Mouse (Mus musculus) hindbrain, embryonic 16.5 days (tissue): ENCODE data around the gene Rce1. TPM values are rescaled to one million over a fixed set of nuclear protein-coding genes. Genes with fewer than 3 reads are reported as not detected.
A peak's percentile ranks its signal among the peaks of the same experiment; 100 is the strongest.

ENCODE experiments used
- ATAC-seq: fragments of 200-750 bp; cut with Nextera tagmentation; 2 replicates; pipeline ENCODE4 v1.8.0; 2017; ENCODE audit warnings: moderate TSS enrichment, moderate library complexity
- H3K27ac ChIP-seq: fragments of 300-500 bp; sonication (generic); 2 replicates; pipeline ENCODE4 v1.5.1; 2014; ENCODE audit warnings: low read depth, mild to moderate bottlenecking, control low read depth, low read length, moderate library complexity
- H3K27me3 ChIP-seq: fragments of 300-500 bp; sonication (generic); replicated peaks from 2 replicates; pipeline ENCODE4 v1.6.1; 2014; ENCODE audit warnings: low read length; ENCODE audit not compliant: control insufficient read depth, insufficient read depth
- H3K36me3 ChIP-seq: fragments of 300-500 bp; sonication (generic); 2 replicates; pipeline ENCODE4 v1.6.1; 2014; ENCODE audit warnings: mild to moderate bottlenecking, low read length, moderate library complexity, mixed read lengths; ENCODE audit not compliant: control insufficient read depth, insufficient read depth
- H3K4me1 ChIP-seq: fragments of 300-500 bp; sonication (generic); 2 replicates; pipeline ENCODE4 v1.6.1; 2014; ENCODE audit warnings: low read depth, low read length; ENCODE audit not compliant: control insufficient read depth, insufficient read depth
- H3K4me2 ChIP-seq: fragments of 300-500 bp; sonication (generic); 2 replicates; pipeline ENCODE4 v1.6.1; 2014; ENCODE audit warnings: mild to moderate bottlenecking, low read length, control low read depth, moderate library complexity
- H3K4me3 ChIP-seq: fragments of 300-500 bp; sonication (generic); 2 replicates; pipeline ENCODE4 v1.5.1; 2014; ENCODE audit warnings: mild to moderate bottlenecking, low read length, control low read depth, moderate library complexity
- H3K9ac ChIP-seq: fragments of 300-500 bp; sonication (generic); 2 replicates; pipeline ENCODE4 v1.6.1; 2014; ENCODE audit warnings: low read depth, mild to moderate bottlenecking, control low read depth, low read length, moderate library complexity
- H3K9me3 ChIP-seq: fragments of 300-500 bp; sonication (generic); 2 replicates; pipeline ENCODE4 v1.6.1; 2014; ENCODE audit warnings: mild to moderate bottlenecking, low read length, moderate library complexity; ENCODE audit not compliant: control insufficient read depth
- WGBS: fragments of 180-500 bp; shearing (Covaris S2); extraction: QIAGEN DNeasy Blood & Tissue Kit; methylation state at CpG from one replicate; pipeline ENCODE4 v1.1.7; 2014; 5-methylcytosine and 5-hydroxymethylcytosine counted together
- polyA plus RNA-seq: library from polyadenylated mRNA; unstranded; fragments of >200 nt; fragmentation: Nextera tagmentation; extraction: Ambion mirVana; gene quantifications from 2 replicates; pipeline ENCODE4 v1.2.1, GENCODE M21; 2015

The Rce1 gene
- 51.8 and 54.8 TPM in 2 replicates for polyA plus RNA-seq

DNA sequence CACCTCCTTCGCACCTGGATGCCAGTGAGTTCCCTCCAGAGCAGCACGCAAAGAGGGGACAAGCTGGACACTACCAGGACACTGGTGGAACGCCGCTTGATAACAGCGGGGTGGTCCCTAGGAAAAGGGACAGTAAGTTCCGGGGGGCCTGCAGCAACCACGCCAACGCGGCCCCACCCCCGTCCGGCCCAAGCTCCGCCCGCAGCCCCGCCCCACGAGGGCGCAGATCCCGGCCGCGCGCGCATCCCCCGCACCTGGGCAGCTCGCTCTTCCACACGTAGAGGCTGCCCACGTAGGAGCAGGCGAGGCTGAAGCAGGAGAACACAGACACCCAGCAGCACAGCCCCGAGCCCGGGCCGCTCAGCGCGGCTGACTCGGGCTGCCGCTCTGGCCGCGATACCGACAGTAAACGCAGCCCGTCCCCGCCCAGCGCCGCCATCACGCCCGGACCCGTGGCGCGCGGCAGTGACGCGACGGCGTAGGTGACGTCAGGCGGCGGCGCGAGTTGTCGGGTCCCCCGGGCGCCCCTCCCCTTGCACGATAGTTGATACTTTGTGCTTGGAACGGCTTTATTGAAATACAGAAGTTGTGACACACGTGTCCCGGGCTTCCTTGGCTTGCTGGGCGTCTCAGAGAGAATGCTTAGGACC is at the start of gene Rce1:
Gene Rce1, minus strand, starts transcription at position 463 of the 650 bp plus-strand sequence.
- H3K9ac ChIP-seq = peak within 1 kb of the TSS; percentile 91
- peak within 1 kb of the TSS; percentile 93 for H3K27ac ChIP-seq
- peak; percentile 92 for ATAC-seq
- no peaks in the 10 kb centered on the region for H3K9me3 ChIP-seq
- H3K36me3 ChIP-seq = peaks cover 19% of the 10 kb centered on the region
- under 1% methylated on average over 54 of the region's 64 CpGs for WGBS
- no peaks in the 10 kb centered on the region for H3K27me3 ChIP-seq
- peak within 1 kb of the TSS; percentile 80 for H3K4me3 ChIP-seq
- peak within 1 kb of the TSS; percentile 87 for H3K4me2 ChIP-seq
- H3K4me1 ChIP-seq = peaks cover 21% of the 10 kb centered on the region

DNA sequence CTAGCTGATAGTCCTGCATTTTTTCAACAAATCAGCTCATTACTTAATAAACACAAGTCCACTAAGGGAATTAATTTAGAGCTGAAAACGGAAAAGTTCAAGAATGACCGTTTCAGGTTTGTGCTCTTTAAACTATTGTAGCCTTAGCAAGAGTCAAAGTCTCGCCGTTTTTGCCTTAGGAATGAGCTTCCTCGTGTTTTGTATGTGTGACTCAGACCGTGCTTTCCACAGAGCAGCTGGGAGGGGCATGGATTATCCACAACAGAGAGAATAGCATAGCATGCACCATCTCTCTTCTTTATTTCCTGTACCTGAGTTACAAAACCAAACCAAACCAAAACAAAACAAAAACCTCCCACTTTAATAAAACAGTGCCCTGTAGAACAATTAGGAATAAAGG is 47.0 kb upstream of the Rce1 start:
- Histone ChIP-seq H3K27me3 (no peaks in the 10 kb centered on the region), H3K27ac (no peak overlapping the region), H3K36me3 (no peaks in the 10 kb centered on the region), H3K4me2 (no peak overlapping the region), H3K9me3 (no peaks in the 10 kb centered on the region), H3K4me1 (no peaks in the 10 kb centered on the region), H3K9ac (no peak overlapping the region), H3K4me3 (no peak overlapping the region)
- ATAC-seq = no peak
- 55% methylated on average over 6 of the region's 6 CpGs for WGBS

DNA sequence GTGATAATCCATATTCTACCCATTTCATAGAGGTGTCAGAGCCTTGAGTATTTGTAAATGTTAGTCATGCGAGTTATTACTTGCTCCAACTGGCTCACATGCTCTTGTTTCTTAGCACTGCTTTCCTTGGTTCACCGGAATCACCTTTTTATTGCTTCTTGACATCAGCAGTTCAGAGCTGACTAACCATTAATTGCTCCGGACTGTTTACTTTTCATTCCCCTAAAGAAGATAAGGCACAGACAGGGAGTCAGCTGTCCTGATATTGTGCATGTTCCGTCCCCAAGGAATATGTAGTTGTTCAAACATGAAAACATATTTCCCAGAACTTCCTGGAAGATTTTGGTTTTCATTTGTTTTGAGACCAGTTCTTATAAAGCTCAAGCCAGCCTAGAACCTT is 45.3 kb upstream of the Rce1 start:
- ATAC-seq = no peak
- no peak overlapping the region for H3K9ac ChIP-seq
- no peaks in the 10 kb centered on the region for H3K27me3 ChIP-seq
- no peaks in the 10 kb centered on the region for H3K36me3 ChIP-seq
- no peaks in the 10 kb centered on the region for H3K9me3 ChIP-seq
- no peak overlapping the region for H3K27ac ChIP-seq
- no peak overlapping the region for H3K4me2 ChIP-seq
- H3K4me1 ChIP-seq = no peaks in the 10 kb centered on the region
- WGBS = 85% methylated on average over 4 of the region's 4 CpGs
- no peak overlapping the region for H3K4me3 ChIP-seq

DNA sequence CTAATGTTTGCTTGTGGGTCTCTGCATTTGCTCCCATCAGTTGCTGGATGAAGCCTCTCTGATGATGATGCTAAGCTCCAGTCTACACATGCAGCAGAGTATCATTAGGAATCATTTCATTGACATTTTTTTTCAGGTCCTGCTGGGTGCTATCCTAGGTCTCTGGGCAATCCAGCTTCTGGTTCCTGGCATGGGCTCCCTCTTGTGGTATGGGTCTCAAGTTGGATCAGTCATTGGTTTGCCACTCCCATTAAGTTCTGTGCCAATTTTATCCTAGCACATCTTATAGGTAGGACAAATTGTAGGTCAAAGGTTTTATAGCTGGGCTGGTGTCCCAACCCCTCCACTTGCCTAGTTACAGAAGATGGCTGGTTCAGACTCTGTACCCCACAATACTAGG is 41.4 kb upstream of the Rce1 start:
- Histone ChIP-seq H3K36me3 (no peaks in the 10 kb centered on the region), H3K27me3 (no peaks in the 10 kb centered on the region), H3K27ac (no peak overlapping the region), H3K9ac (no peak overlapping the region), H3K4me1 (no peaks in the 10 kb centered on the region), H3K4me3 (no peak overlapping the region), H3K4me2 (no peak overlapping the region), H3K9me3 (no peaks in the 10 kb centered on the region)
- no peak for ATAC-seq

DNA sequence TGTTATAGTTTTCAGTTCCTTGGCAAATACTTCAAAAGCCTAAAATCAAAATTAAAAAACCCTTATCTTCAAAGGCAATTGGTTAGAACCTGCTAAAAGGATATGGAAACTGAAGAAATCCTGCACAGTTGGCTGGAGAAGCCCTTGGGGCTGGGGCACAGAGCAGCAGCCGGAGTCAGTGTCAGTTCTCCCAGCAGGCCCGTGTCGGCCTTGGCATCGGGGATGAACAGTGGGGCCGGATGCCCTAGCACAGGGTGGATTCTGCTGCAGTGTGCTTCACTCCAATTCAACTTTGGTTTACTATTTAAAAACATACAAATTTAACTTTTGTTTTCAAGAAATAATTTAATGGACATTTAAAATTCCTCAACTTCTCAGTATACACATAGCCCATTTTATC is 32.7 kb upstream of the Rce1 start:
- Histone ChIP-seq H3K4me1 (no peaks in the 10 kb centered on the region), H3K9ac (no peak overlapping the region), H3K36me3 (no peaks in the 10 kb centered on the region), H3K9me3 (no peaks in the 10 kb centered on the region), H3K4me3 (no peak overlapping the region), H3K4me2 (no peak overlapping the region), H3K27me3 (no peaks in the 10 kb centered on the region), H3K27ac (no peak overlapping the region)
- WGBS = 87% methylated on average over 5 of the region's 5 CpGs
- no peak for ATAC-seq

DNA sequence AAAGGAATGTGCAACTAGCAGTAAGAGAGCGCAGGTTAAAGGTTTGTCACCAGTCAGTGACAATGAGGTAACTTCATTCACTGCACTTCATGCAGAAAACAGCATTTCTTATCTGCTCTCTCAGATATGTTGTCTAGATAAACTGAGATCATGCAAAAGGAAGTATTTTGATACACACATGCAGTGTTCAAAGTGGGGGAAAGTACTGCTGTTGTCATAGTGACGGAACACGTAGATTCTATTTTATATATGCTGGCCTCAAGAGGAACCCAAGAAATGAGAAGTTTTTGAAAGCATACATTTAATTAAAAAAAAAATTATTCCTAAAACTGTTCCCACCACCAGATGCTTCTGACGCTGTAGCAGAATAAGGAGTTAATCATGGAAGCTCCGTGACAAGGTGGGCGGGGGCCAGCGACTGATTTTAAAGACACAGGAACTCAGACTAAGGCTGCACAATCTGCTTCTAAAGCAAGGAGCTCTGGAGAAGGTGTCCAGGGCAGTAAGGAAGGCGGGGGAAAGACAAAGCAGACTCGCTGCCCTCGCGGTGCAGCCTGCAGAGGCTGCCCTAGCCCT is 21.6 kb upstream of the Rce1 start:
- Histone ChIP-seq H3K36me3 (no peaks in the 10 kb centered on the region), H3K4me3 (no peak overlapping the region), H3K27me3 (no peaks in the 10 kb centered on the region), H3K27ac (no peak overlapping the region), H3K9ac (no peak overlapping the region), H3K4me1 (no peaks in the 10 kb centered on the region), H3K9me3 (no peaks in the 10 kb centered on the region), H3K4me2 (no peak overlapping the region)
- no peak for ATAC-seq
- 67% methylated on average over 11 of the region's 11 CpGs for WGBS

DNA sequence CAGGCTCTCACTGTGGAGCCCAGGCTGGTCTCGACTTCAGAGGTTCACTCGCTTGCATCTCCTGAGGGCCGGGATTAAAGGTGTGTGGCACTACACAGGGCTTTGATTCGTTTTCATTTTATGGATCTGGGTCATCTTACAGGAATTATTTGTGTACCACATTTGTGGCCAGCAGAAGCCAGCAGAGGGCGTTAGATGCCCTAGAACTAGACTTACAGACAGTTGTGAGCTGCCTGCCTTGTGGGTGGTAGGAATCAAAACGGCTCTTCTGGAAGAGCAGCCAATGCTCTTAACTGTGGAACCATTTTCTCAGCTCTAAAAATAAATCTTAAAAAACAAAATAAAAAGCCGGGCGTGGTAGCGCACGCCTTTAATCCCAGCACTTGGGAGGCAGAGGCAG is 18.8 kb upstream of the Rce1 start:
- Histone ChIP-seq H3K4me3 (no peak overlapping the region), H3K27ac (no peak overlapping the region), H3K9me3 (no peaks in the 10 kb centered on the region), H3K36me3 (no peaks in the 10 kb centered on the region), H3K4me1 (no peaks in the 10 kb centered on the region), H3K27me3 (no peaks in the 10 kb centered on the region), H3K9ac (no peak overlapping the region), H3K4me2 (no peak overlapping the region)
- ATAC-seq = no peak
- 43% methylated on average over 10 of the region's 10 CpGs for WGBS

DNA sequence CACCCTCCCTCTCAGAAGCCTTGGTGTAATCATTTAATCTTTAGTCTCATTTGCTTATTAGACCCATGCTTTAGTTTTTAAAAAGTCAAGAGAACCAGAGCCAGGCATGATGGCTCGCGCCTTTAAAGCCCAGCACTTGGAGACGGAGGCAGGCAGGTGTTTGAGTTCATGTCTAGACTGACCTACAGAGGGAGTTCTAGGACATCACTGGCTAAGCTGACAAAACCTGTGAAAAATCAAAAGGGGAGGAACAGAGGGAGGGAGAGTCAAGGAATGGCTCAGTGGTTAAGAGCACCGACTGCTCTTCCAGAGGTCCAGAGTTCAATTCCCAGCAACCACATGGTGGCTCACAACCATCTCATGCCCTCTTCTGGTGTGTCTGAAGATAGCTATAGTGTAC is 10.5 kb upstream of the Rce1 start:
- H3K36me3 ChIP-seq = no peaks in the 10 kb centered on the region
- H3K27me3 ChIP-seq = no peaks in the 10 kb centered on the region
- no peak for ATAC-seq
- H3K4me2 ChIP-seq = no peak overlapping the region
- no peak overlapping the region for H3K27ac ChIP-seq
- WGBS = 65% methylated on average over 4 of the region's 4 CpGs
- no peak overlapping the region for H3K9ac ChIP-seq
- H3K9me3 ChIP-seq = no peaks in the 10 kb centered on the region
- H3K4me1 ChIP-seq = no peaks in the 10 kb centered on the region
- no peak overlapping the region for H3K4me3 ChIP-seq

DNA sequence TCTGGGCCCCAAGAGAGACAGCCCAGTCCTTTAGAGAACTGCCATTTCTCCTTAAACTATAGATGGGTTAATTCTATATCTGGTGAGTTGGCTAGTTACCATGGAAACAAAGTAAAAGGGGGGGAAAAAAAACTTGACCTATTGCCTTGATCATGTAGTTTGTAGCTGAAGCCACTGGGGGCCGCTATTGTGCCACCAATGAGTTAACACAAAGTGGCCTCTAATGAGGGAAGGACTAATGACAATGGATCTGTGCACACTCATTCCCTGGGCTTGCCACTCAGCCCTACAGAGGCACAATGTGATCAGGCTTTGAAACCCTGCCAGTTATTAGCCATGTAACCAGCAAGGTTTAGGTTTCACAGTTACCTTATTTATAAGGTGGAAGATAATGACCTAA is 3.4 kb upstream of the Rce1 start:
- Histone ChIP-seq H3K27ac (0 out of 2 replicates have a peak overlapping the region, but pooled peaks have one; percentile 31), H3K9ac (no peak overlapping the region), H3K4me3 (no peak overlapping the region), H3K27me3 (no peaks in the 10 kb centered on the region), H3K36me3 (peaks cover under 1% of the 10 kb centered on the region; the same call in 1 of the 2 replicates), H3K4me2 (no peak overlapping the region), H3K4me1 (peaks cover 21% of the 10 kb centered on the region), H3K9me3 (no peaks in the 10 kb centered on the region)
- no peak for ATAC-seq
- WGBS = 0% methylated on average over 1 of the region's 1 CpGs
